Mouse (Mus musculus): Measurements from ENCODE around the gene Cpxcr1.

The Cpxcr1 gene

DNA sequence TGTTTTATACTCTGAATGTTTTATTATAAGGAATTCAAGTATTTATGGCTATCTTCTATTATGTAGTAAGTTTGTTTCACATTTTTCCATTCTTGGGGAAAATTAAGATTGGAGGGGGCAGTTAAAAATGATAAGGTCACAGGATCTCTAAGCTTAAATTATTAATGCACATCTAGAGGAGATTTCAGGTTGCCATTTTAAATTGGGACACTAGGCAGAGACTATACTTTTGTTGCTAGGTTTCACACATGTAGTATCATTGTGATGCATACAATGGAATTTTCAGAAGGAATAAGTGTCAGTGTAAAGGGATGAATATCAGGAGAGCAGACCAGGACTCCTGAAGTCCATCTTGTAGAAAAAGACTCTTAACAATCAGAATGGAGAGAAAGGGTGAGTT, at the start of gene Cpxcr1:
Cpxcr1 (plus strand) TSS at position 301 of the 400 bp plus-strand sequence.
- DNase-seq, result no peak

Data from kidney, postnatal 4 days (tissue).